In genomic region chr10:18214124-18214523, GRCm38 (mm10) we compare ENCODE assay signal across 24 mouse cellular contexts. TPM values are rescaled to one million over a fixed set of nuclear protein-coding genes. Genes with fewer than 3 reads are reported as not detected.
DNase-seq lines count a peak whose midpoint lies in the region; ATAC-seq and TF ChIP-seq lines count a peak whose summit lies in the region.
"Had no signal": no experiment of that assay in that cellular context is flagged by ENCODE, and none has a peak within 500 bp of the region (broad histone marks: within the 10 kb centered on the region; RNA-seq: fewer than 3 reads in every experiment).

No protein-coding gene starts in this region.

- H3K36me3 ChIP-seq in testis, adult 2 months (ENCODE audit: control insufficient read depth, insufficient read depth, low read length), result no peaks in the 10 kb centered on the region
- no peaks in the 10 kb centered on the region for H3K36me3 ChIP-seq in stomach, embryonic 14.5 days (ENCODE audit: control insufficient read depth, insufficient read depth, low read length)
- no peaks in the 10 kb centered on the region for H3K36me3 ChIP-seq in forebrain, embryonic 10.5 days (replicated peaks)
- H3K36me3 ChIP-seq: embryonic facial prominence, embryonic 12.5 days; forebrain, embryonic 12.5 days; heart, embryonic 10.5 days; hindbrain, embryonic 12.5 days had no signal

- TF ChIP-seq POLR2A in testis, adult 2 months (IDR thresholded peaks at IDR 0.05; ENCODE audit: control insufficient read depth, low read depth, low read length), result no peak

- no peak overlapping the region for H3K4me2 ChIP-seq in stomach, embryonic 14.5 days (replicated peaks; ENCODE audit: low read depth, low read length)
- H3K4me2 ChIP-seq: embryonic facial prominence, embryonic 12.5 days; forebrain, embryonic 12.5 days; hindbrain, embryonic 12.5 days had no signal

- DNase-seq in kidney, postnatal 4 days, result peak; percentile 37 to 48
- DNase-seq in kidney, adult 9 months, result no peak
- no peak for DNase-seq in testis, postnatal 10 days (ENCODE audit: low spot score)
- DNase-seq in forebrain, embryonic 10.5 days (ENCODE audit: extremely low spot score, low spot score), result no peak
- no peak for DNase-seq in layer of hippocampus, postnatal 36 days
- DNase-seq: adrenal gland, postnatal 14 days; cerebellum, adult 11-12 months; cerebellum, adult 9-10 months; cerebellum, postnatal 25 days; forebrain, postnatal 0 days; gastrocnemius, postnatal 10 days; heart, adult 18-20 months; heart, postnatal 10 days; heart, postnatal 4 days had no signal

- peak overlapping the region; percentile 59 for H3K27ac ChIP-seq in testis, adult 2 months (ENCODE audit: control insufficient read depth, insufficient read depth, low read depth, low read length)
- no peak overlapping the region for H3K27ac ChIP-seq in stomach, embryonic 14.5 days (ENCODE audit: low read length)
- H3K27ac ChIP-seq in forebrain, embryonic 10.5 days, result no peak overlapping the region
- H3K27ac ChIP-seq: embryonic facial prominence, embryonic 12.5 days; forebrain, embryonic 12.5 days; heart, embryonic 10.5 days; hindbrain, embryonic 12.5 days had no signal

- peak; percentile 48; the same call in 1 of the 2 replicates for ATAC-seq in stomach, embryonic 14.5 days (ENCODE audit: insufficient number of reproducible peaks, insufficient read depth, low FRiP score, low read depth)
- ATAC-seq: activated CD4-positive, CD25-positive, alpha-beta regulatory T cell, adult 4 months; forebrain, postnatal 0 days; hindbrain, embryonic 16.5 days; Patski had no signal

- peaks cover 5% of the 10 kb centered on the region for H3K4me1 ChIP-seq in testis, adult 2 months (ENCODE audit: control insufficient read depth, insufficient read depth, low read length)
- H3K4me1 ChIP-seq in stomach, embryonic 14.5 days (ENCODE audit: control insufficient read depth, insufficient read depth, low read length), result 0 out of 2 replicates have a peak, but pooled peaks cover 7% of the 10 kb centered on the region
- peaks cover 5% of the 10 kb centered on the region; the same call in 1 of the 2 replicates for H3K4me1 ChIP-seq in forebrain, embryonic 10.5 days
- H3K4me1 ChIP-seq: embryonic facial prominence, embryonic 12.5 days; forebrain, embryonic 12.5 days had no signal

- no peaks in the 10 kb centered on the region for H3K9me3 ChIP-seq in stomach, embryonic 14.5 days (ENCODE audit: control insufficient read depth, low read depth, low read length)
- H3K9me3 ChIP-seq in forebrain, embryonic 10.5 days, result no peaks in the 10 kb centered on the region
- H3K9me3 ChIP-seq: embryonic facial prominence, embryonic 12.5 days; forebrain, embryonic 12.5 days; heart, embryonic 10.5 days; hindbrain, embryonic 12.5 days had no signal

- 58% methylated on average over 5 of the region's 5 CpGs for WGBS in stomach, embryonic 14.5 days
- WGBS in forebrain, embryonic 10.5 days, result 90% methylated on average over 5 of the region's 5 CpGs

- H3K27me3 ChIP-seq in testis, adult 2 months (ENCODE audit: control insufficient read depth, insufficient read depth, low read length), result no peaks in the 10 kb centered on the region
- no peaks in the 10 kb centered on the region for H3K27me3 ChIP-seq in stomach, embryonic 14.5 days (ENCODE audit: control insufficient read depth, insufficient read depth, low read length)
- H3K27me3 ChIP-seq in forebrain, embryonic 10.5 days (ENCODE audit: poor library complexity, severe bottlenecking), result no peaks in the 10 kb centered on the region
- H3K27me3 ChIP-seq: embryonic facial prominence, embryonic 12.5 days; forebrain, embryonic 12.5 days; hindbrain, embryonic 12.5 days; Patski had no signal

- no peak for TF ChIP-seq CTCF in testis, adult 2 months (IDR thresholded peaks at IDR 0.05; ENCODE audit: control insufficient read depth, insufficient read depth, insufficient replicate concordance, low read depth, low read length)

- H3K4me3 ChIP-seq in testis, adult 2 months (ENCODE audit: control insufficient read depth, low read depth, low read length), result peak overlapping the region; percentile 75
- no peak overlapping the region for H3K4me3 ChIP-seq in stomach, embryonic 14.5 days (ENCODE audit: low read depth, low read length)
- no peak overlapping the region for H3K4me3 ChIP-seq in forebrain, embryonic 10.5 days
- H3K4me3 ChIP-seq: embryonic facial prominence, embryonic 12.5 days; forebrain, embryonic 12.5 days; heart, embryonic 10.5 days; hindbrain, embryonic 12.5 days had no signal

- H3K9ac ChIP-seq in stomach, embryonic 14.5 days (replicated peaks; ENCODE audit: low read depth, low read length), result no peak overlapping the region
- H3K9ac ChIP-seq: embryonic facial prominence, embryonic 12.5 days; forebrain, embryonic 12.5 days; forebrain, postnatal 0 days; hindbrain, embryonic 12.5 days had no signal

RNA-seq across cellular contexts. Expression of gene Ect2l, which starts 3.4 kb away (rescaled TPM):
- polyA plus RNA-seq in testis, adult 2 months (2012; rRNA removed), result 0.16 and 0.43 TPM in 2 replicates
- 0.26 TPM in 1 of 2 replicates, not detected in the other for polyA plus RNA-seq in stomach, embryonic 14.5 days (2014; fragmentation: Nextera tagmentation; extraction: Ambion mirVana)
- 0.31 and 0.49 TPM in 2 replicates for polyA plus RNA-seq in forebrain, embryonic 10.5 days (2016; fragmentation: Nextera tagmentation; extraction: Ambion mirVana)
- under 1 TPM; 0.42 to 0.53 TPM for total RNA-seq in layer of hippocampus, postnatal 36 days (2021)
- total RNA-seq: adrenal gland, adult 18-20 months; adrenal gland, postnatal 14 days; forebrain, postnatal 0 days; heart, postnatal 10 days; heart, postnatal 4 days had no signal
- polyA plus RNA-seq: Patski had no signal

RNA-seq across cellular contexts. Expression of gene Ccdc28a, which starts 20.7 kb away (rescaled TPM):
- 84.1 and 90.1 TPM in 2 replicates for polyA plus RNA-seq in testis, adult 2 months (2012; rRNA removed)
- 11.1 and 14.5 TPM in 2 replicates for polyA plus RNA-seq in stomach, embryonic 14.5 days (2014; fragmentation: Nextera tagmentation; extraction: Ambion mirVana)
- polyA plus RNA-seq in forebrain, embryonic 10.5 days (2016; fragmentation: Nextera tagmentation; extraction: Ambion mirVana), result 6.3 and 7.8 TPM in 2 replicates
- 10 to 100 TPM; 31.9 to 36.4 TPM for total RNA-seq in layer of hippocampus, postnatal 36 days (2021)

Comparison
In these comparisons a context has a peak if more than half of its experiments do, and no peak if none do; other contexts are left out.
1. DNase-seq: peak in kidney, postnatal 4 days (2 of 2); none in kidney, adult 9 months (single experiment), testis, postnatal 10 days (single experiment), forebrain, embryonic 10.5 days (single experiment) and layer of hippocampus, postnatal 36 days (0 of 2).